Mouse (Mus musculus) Muller cell, postnatal 12 days (primary cell): ENCODE results near the gene Atoh1.

Experiments used
- DNase-seq: peaks from one replicate; pipeline ENCODE4 v3.0.0-alpha.2; 2015; ENCODE audit errors: inconsistent ontology term

The Atoh1 gene

GRCm38 (mm10) chr6:64728499-64729198, at the start of gene Atoh1:
Gene Atoh1, plus strand, starts transcription at chr6:64729125.
- peak; percentile 72 for DNase-seq

- peak; percentile 36 for DNase-seq
Observed at GRCm38 (mm10) chr6:64683974-64684373, 45.0 kb upstream of the Atoh1 start.

GRCm38 (mm10) chr6:64684973-64685372, 44.0 kb upstream of the Atoh1 start:
- DNase-seq: no peak

- peak; percentile 20 for DNase-seq
Observed at GRCm38 (mm10) chr6:64688181-64688944, 40.6 kb upstream of the Atoh1 start.

- DNase-seq: no peak
Observed at GRCm38 (mm10) chr6:64694688-64695087, 34.2 kb upstream of the Atoh1 start.

- DNase-seq: no peak
Observed at GRCm38 (mm10) chr6:64703659-64704058, 25.3 kb upstream of the Atoh1 start.

GRCm38 (mm10) chr6:64727751-64728403, 1.0 kb upstream of the Atoh1 start:
- peak; percentile 66 for DNase-seq

GRCm38 (mm10) chr6:64729231-64730011, 496 bp downstream of the Atoh1 start:
- DNase-seq: peak; percentile 34

GRCm38 (mm10) chr6:64730030-64730429, 1.1 kb downstream of the Atoh1 start:
- DNase-seq: no peak

GRCm38 (mm10) chr6:64730506-64731020, 1.6 kb downstream of the Atoh1 start:
- no peak for DNase-seq

GRCm38 (mm10) chr6:64731126-64731525, 2.2 kb downstream of the Atoh1 start:
- DNase-seq: no peak

- no peak for DNase-seq
Observed at GRCm38 (mm10) chr6:64731621-64732320, 2.8 kb downstream of the Atoh1 start.

GRCm38 (mm10) chr6:64733311-64733710, 4.4 kb downstream of the Atoh1 start:
- DNase-seq: no peak

GRCm38 (mm10) chr6:64734441-64735320, 5.8 kb downstream of the Atoh1 start:
- DNase-seq: peak; percentile 32

GRCm38 (mm10) chr6:64736317-64736716, 7.4 kb downstream of the Atoh1 start:
- no peak for DNase-seq

GRCm38 (mm10) chr6:64742915-64743489, 14.1 kb downstream of the Atoh1 start:
- no peak for DNase-seq

GRCm38 (mm10) chr6:64754515-64754914, 25.6 kb downstream of the Atoh1 start:
- DNase-seq: no peak

GRCm38 (mm10) chr6:64763901-64764300, 35.0 kb downstream of the Atoh1 start:
- DNase-seq: no peak

GRCm38 (mm10) chr6:64773430-64773829, 44.5 kb downstream of the Atoh1 start:
- no peak for DNase-seq
